12 mouse cellular contexts compared by ENCODE assay signal in genomic region chr9:79920540-79920933, GRCm38 (mm10).
A peak's percentile ranks its signal among the peaks of the same experiment; 100 is the strongest.
DNase-seq lines count a peak whose midpoint lies in the region; ATAC-seq and TF ChIP-seq lines count a peak whose summit lies in the region.
"Had no signal": no experiment of that assay in that cellular context is flagged by ENCODE, and none has a peak within 500 bp of the region (broad histone marks: within the 10 kb centered on the region; RNA-seq: fewer than 3 reads in every experiment).

No protein-coding gene starts in this region.

- peak overlapping the region; percentile 60; the same call in 1 of the 2 replicates for H3K4me2 ChIP-seq in heart, embryonic 12.5 days
- no peak overlapping the region for H3K4me2 ChIP-seq in midbrain, embryonic 11.5 days
- no peak overlapping the region for H3K4me2 ChIP-seq in midbrain, embryonic 13.5 days (replicated peaks)
- peak overlapping the region; percentile 56 for H3K4me2 ChIP-seq in heart, postnatal 0 days (ENCODE audit: low read depth, low read length)
- H3K4me2 ChIP-seq: midbrain, embryonic 15.5 days had no signal

- H3K4me1 ChIP-seq in heart, embryonic 12.5 days (replicated peaks): peaks cover 52% of the 10 kb centered on the region
- H3K4me1 ChIP-seq in midbrain, embryonic 11.5 days (ENCODE audit: control insufficient read depth, insufficient read depth, low read length): no peaks in the 10 kb centered on the region
- H3K4me1 ChIP-seq in midbrain, embryonic 13.5 days (replicated peaks): peaks cover 15% of the 10 kb centered on the region; the same call in 1 of the 2 replicates
- peaks cover 45% of the 10 kb centered on the region for H3K4me1 ChIP-seq in heart, postnatal 0 days (ENCODE audit: control insufficient read depth, insufficient read depth)
- H3K4me1 ChIP-seq: midbrain, embryonic 15.5 days had no signal

- DNase-seq in heart, postnatal 36 days: no peak
- peak; percentile 85 for DNase-seq in midbrain, embryonic 11.5 days (ENCODE audit: low spot score, missing footprints)
- no peak for DNase-seq in heart, postnatal 0 days (ENCODE audit: low spot score)
- DNase-seq in c-Kit-positive CD71-positive TER-119-positive erythroid progenitor cells, embryonic 14.5 days (ENCODE audit: low spot score): no peak
- DNase-seq in thymus, postnatal 25 days: no peak
- DNase-seq: adrenal gland, adult 8-10 months; cerebellum, adult 9-11 months had no signal

- intact Hi-C loops in heart, postnatal 36 days (cut with DNase I): no loop called here

- no peaks in the 10 kb centered on the region for H3K27me3 ChIP-seq in heart, embryonic 12.5 days (replicated peaks)
- H3K27me3 ChIP-seq in midbrain, embryonic 11.5 days (ENCODE audit: control insufficient read depth, insufficient read depth, low read length): no peaks in the 10 kb centered on the region
- H3K27me3 ChIP-seq in midbrain, embryonic 13.5 days: no peaks in the 10 kb centered on the region
- no peaks in the 10 kb centered on the region for H3K27me3 ChIP-seq in heart, postnatal 0 days (ENCODE audit: control insufficient read depth, insufficient read depth, low read length)
- H3K27me3 ChIP-seq: midbrain, embryonic 15.5 days had no signal

- H3K27ac ChIP-seq in heart, embryonic 12.5 days (ENCODE audit: poor library complexity, severe bottlenecking): peak overlapping the region; percentile 89
- no peak overlapping the region for H3K27ac ChIP-seq in midbrain, embryonic 11.5 days (ENCODE audit: low read depth, low read length)
- H3K27ac ChIP-seq in midbrain, embryonic 13.5 days: no peak overlapping the region
- H3K27ac ChIP-seq in heart, postnatal 0 days (ENCODE audit: low read depth): peak overlapping the region; percentile 94
- H3K27ac ChIP-seq: liver, embryonic 14.5 days; midbrain, embryonic 15.5 days had no signal

- no peaks in the 10 kb centered on the region for H3K9me3 ChIP-seq in heart, embryonic 12.5 days (replicated peaks)
- H3K9me3 ChIP-seq in midbrain, embryonic 11.5 days (ENCODE audit: control insufficient read depth, low read length): no peaks in the 10 kb centered on the region
- no peaks in the 10 kb centered on the region for H3K9me3 ChIP-seq in midbrain, embryonic 13.5 days
- H3K9me3 ChIP-seq in heart, postnatal 0 days (replicated peaks; ENCODE audit: control insufficient read depth, low read length): no peaks in the 10 kb centered on the region
- H3K9me3 ChIP-seq: G1E; midbrain, embryonic 15.5 days had no signal

- WGBS in heart, embryonic 12.5 days: 40% methylated on average over 5 of the region's 5 CpGs
- WGBS in midbrain, embryonic 11.5 days: 70% methylated on average over 5 of the region's 5 CpGs
- 63% methylated on average over 5 of the region's 5 CpGs for WGBS in midbrain, embryonic 13.5 days
- WGBS in heart, postnatal 0 days: 29% methylated on average over 5 of the region's 5 CpGs

- H3K36me3 ChIP-seq in heart, embryonic 12.5 days: peaks cover 4% of the 10 kb centered on the region; the same call in 1 of the 2 replicates
- no peaks in the 10 kb centered on the region for H3K36me3 ChIP-seq in midbrain, embryonic 11.5 days (ENCODE audit: control insufficient read depth, insufficient read depth, low read length)
- H3K36me3 ChIP-seq in midbrain, embryonic 13.5 days: no peaks in the 10 kb centered on the region
- H3K36me3 ChIP-seq in heart, postnatal 0 days (replicated peaks; ENCODE audit: control insufficient read depth, insufficient read depth, low read length): peaks cover 5% of the 10 kb centered on the region; the same call in 1 of the 2 replicates
- H3K36me3 ChIP-seq: G1E; midbrain, embryonic 15.5 days had no signal

- ATAC-seq in heart, embryonic 12.5 days (ENCODE audit: insufficient number of reproducible peaks, low FRiP score): no peak
- ATAC-seq in midbrain, embryonic 11.5 days (ENCODE audit: low FRiP score): 0 out of 2 replicates have a peak, but pooled peaks have one; percentile 30
- no peak for ATAC-seq in midbrain, embryonic 13.5 days
- ATAC-seq in heart, postnatal 0 days (ENCODE audit: insufficient read depth, low read depth): no peak

- H3K9ac ChIP-seq in heart, embryonic 12.5 days: peak overlapping the region; percentile 26; the same call in 1 of the 2 replicates
- H3K9ac ChIP-seq in midbrain, embryonic 11.5 days (ENCODE audit: low read length): no peak overlapping the region
- no peak overlapping the region for H3K9ac ChIP-seq in midbrain, embryonic 13.5 days (replicated peaks)
- peak overlapping the region; percentile 46 for H3K9ac ChIP-seq in heart, postnatal 0 days (replicated peaks; ENCODE audit: low read depth, low read length)
- H3K9ac ChIP-seq: liver, embryonic 14.5 days; midbrain, embryonic 15.5 days had no signal

- no peak for TF ChIP-seq CTCF in heart, postnatal 0 days (IDR thresholded peaks at IDR 0.05; ENCODE audit: low read depth)

- TF ChIP-seq EP300 in heart, postnatal 0 days (IDR thresholded peaks at IDR 0.05; ENCODE audit: low read depth): no peak

- no peak overlapping the region for H3K4me3 ChIP-seq in heart, embryonic 12.5 days
- H3K4me3 ChIP-seq in midbrain, embryonic 11.5 days (ENCODE audit: low read depth, low read length): no peak overlapping the region
- no peak overlapping the region for H3K4me3 ChIP-seq in midbrain, embryonic 13.5 days (replicated peaks)
- no peak overlapping the region for H3K4me3 ChIP-seq in heart, postnatal 0 days (ENCODE audit: low read depth, low read length)
- H3K4me3 ChIP-seq: midbrain, embryonic 15.5 days had no signal

Comparison
In these comparisons a context has a peak if more than half of its experiments do, and no peak if none do; other contexts are left out.
1. H3K27ac ChIP-seq: peak in heart, embryonic 12.5 days (single experiment) and heart, postnatal 0 days (single experiment); none in midbrain, embryonic 11.5 days (single experiment) and midbrain, embryonic 13.5 days (single experiment).
2. H3K4me2 ChIP-seq: peak in heart, embryonic 12.5 days (single experiment) and heart, postnatal 0 days (single experiment); none in midbrain, embryonic 11.5 days (single experiment) and midbrain, embryonic 13.5 days (single experiment).
3. H3K9ac ChIP-seq: peak in heart, embryonic 12.5 days (single experiment) and heart, postnatal 0 days (single experiment); none in midbrain, embryonic 11.5 days (single experiment) and midbrain, embryonic 13.5 days (single experiment).